Comparison of ENCODE assay signal across 8 mouse cellular contexts in genomic region chr17:56036176-56036900, GRCm38 (mm10). TPM values are rescaled to one million over a fixed set of nuclear protein-coding genes. Genes with fewer than 3 reads are reported as not detected.
A peak's percentile ranks its signal among the peaks of the same experiment; 100 is the strongest.
DNase-seq lines count a peak whose midpoint lies in the region; ATAC-seq lines count a peak whose summit lies in the region.

Gene Sh3gl1 (minus strand): TSS chr17:56036635.

- ATAC-seq in megakaryocyte progenitor cell, adult 5-6 weeks (replicated peaks; ENCODE audit: poor library complexity) = peak; percentile 79

- peak; percentile 99 for DNase-seq in adipocyte (ENCODE audit: low spot score)
- DNase-seq in embryo, embryonic 10 days (ENCODE audit: low spot score) = peak; percentile 97
- peak; percentile 99 for DNase-seq in gastrocnemius, postnatal 10 days
- DNase-seq in induced T-regulatory cell, adult 2 months (ENCODE audit: low read depth) = peak; percentile 100
- peak; percentile 97 to 99 for DNase-seq in left cerebral cortex, adult 9 months (ENCODE audit: low spot score in 2 of 2)
- DNase-seq in right cerebral cortex, postnatal 14 days = peak; percentile 98
- DNase-seq in urinary bladder, postnatal 36 days (ENCODE audit: low spot score in 2 of 2) = peak; percentile 98 to 99

RNA-seq across cellular contexts. Expression of gene Sh3gl1, which starts in this region (rescaled TPM):
- total RNA-seq in gastrocnemius, postnatal 10 days (2021) = 10 to 100 TPM; 25.7 to 35.0 TPM
- total RNA-seq in megakaryocyte progenitor cell, adult 5-6 weeks (2015) = 19.1 TPM in 2 replicates
- total RNA-seq in megakaryocyte progenitor cell, adult 5-6 weeks (2017) = 22.1 and 25.0 TPM in 2 replicates

Comparison
In these comparisons a context has a peak if more than half of its experiments do, and no peak if none do; other contexts are left out.
1. Peak in every context shown above with its lines: DNase-seq and ATAC-seq.